Mouse (Mus musculus) lung, postnatal 14 days (tissue): ENCODE data around the gene Sdc4.

Experiments
- DNase-seq: peaks from one replicate; pipeline ENCODE4 v3.0.0; 2021

Gene Sdc4

GRCm38 (mm10) chr2:164393126-164393525, 50.6 kb downstream of the Sdc4 start:
- no peak for DNase-seq

- DNase-seq, result peak; percentile 88
These were observed 54.2 kb downstream of the Sdc4 start for GRCm38 (mm10) chr2:164389499-164389898.

- DNase-seq, result no peak
These were observed 54.7 kb downstream of the Sdc4 start, which contains the start of gene Slpi for GRCm38 (mm10) chr2:164389020-164389419. TSS of gene Slpi (minus strand) at chr2:164389095.

GRCm38 (mm10) chr2:164386953-164387352, 56.7 kb downstream of the Sdc4 start:
- DNase-seq, result peak; percentile 53

GRCm38 (mm10) chr2:164385927-164386763, 57.5 kb downstream of the Sdc4 start:
- no peak for DNase-seq

GRCm38 (mm10) chr2:164383656-164384399, 59.9 kb downstream of the Sdc4 start:
- no peak for DNase-seq

DNA sequence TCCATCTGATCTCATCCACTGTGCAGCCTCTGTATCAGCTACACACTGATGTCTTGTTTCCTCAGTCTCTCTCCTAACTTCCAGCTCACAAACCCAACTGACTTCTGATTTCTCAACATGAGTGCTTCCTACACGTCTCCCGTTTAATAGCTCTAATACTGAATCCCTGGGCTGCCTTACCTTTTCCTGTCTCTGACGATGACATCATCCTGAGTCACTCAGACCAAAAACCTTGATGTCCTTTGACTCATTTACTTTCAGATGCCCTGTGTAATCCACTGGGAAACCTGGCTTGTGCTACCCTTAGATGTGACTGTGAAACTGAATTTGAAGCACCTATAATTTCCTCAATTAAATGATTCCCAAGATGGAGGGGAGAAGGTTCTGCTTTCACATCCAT, 60.7 kb downstream of the Sdc4 start:
- DNase-seq, result no peak

- DNase-seq, result no peak
These were observed 62.0 kb downstream of the Sdc4 start for GRCm38 (mm10) chr2:164381726-164382125.

DNA sequence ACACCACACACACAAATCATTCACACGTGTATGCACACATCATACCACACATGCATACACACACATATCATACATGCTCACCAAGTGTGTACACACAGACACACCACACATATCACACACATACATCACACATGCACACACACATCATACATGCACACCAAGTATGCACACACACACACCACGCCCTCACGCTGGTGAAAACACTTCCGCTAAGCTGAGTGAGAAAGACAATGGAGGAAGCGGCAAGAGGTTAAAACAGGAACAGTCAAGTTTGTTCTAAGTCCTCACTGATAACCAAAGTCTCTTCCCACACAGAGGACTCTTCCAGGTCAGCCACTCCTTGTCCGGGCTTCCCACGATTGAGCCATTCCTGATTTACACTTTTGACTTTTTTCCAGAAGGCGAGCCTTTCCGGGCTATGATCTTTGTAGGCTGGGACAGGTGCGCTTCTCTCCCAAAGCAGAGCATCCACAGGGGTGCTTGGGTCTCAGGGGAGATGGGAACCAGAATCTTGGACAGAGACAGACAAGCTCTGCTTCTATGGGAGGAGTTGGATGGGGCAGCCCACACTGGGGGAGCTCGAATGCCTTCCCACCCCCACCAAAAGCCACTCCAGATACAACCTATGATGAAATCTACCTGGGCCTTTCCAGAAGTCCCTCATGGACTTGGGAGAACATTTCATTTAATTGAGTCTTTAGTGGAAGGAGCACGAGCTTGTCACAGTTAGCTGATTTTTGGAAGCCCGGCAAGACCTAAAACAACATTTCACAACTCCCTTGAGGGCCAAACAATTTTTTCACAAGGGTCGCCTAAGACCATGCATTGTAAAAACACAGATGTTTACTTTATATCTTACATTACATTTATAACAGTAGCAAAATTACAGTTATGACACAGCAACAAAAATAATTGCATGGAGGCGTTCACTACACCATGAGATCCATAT, 65.9 kb downstream of the Sdc4 start:
- no peak for DNase-seq
